Mouse (Mus musculus): ENCODE results near the gene Frrs1. TPM values are rescaled to one million over a fixed set of nuclear protein-coding genes. Genes with fewer than 3 reads are reported as not detected.

Frrs1 gene
- 5.2 and 22.9 TPM in 2 replicates for polyA plus RNA-seq (2012)

DNA sequence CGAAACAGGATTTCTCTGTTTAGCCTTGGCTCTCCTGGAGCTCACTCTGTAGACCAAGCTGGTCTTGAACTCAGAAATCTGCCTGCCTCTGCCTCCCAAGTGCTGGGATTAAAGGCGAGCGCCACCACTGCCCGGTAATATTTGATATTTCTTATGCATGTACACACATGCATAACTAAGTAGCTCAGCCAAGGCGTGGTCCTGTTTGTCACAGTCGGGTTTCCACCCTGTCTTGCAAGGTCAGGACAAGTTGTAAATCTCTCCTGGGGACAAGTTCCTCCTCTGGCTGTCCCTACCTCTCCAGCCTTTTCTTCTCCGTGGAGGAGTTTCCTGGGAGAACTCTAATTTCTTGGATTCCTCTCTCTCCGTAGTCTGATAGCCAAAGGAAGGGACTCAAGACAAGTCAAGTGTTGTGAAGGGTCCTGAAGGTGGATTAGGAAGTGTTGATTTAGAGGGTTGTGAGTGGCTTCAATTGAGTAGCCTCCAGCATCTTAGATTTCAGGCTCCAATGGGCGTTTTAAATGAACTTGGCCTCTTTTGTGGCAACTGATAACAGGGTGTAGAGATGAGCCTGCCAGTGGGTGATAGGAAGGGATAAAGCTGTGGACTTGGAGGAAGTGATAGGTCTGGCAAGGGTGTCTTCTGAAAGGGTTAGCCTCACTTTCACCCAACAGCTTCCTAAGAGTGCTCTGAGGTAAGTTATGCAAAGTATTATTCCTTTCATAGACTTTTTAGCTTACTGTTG, at the start of gene Frrs1:
Frrs1 (plus strand) TSS at position 524 of the 745 bp plus-strand sequence.
- TF ChIP-seq GATA1 (IDR thresholded peaks at IDR 0.05; ENCODE audit: low read length): peak; percentile 98

DNA sequence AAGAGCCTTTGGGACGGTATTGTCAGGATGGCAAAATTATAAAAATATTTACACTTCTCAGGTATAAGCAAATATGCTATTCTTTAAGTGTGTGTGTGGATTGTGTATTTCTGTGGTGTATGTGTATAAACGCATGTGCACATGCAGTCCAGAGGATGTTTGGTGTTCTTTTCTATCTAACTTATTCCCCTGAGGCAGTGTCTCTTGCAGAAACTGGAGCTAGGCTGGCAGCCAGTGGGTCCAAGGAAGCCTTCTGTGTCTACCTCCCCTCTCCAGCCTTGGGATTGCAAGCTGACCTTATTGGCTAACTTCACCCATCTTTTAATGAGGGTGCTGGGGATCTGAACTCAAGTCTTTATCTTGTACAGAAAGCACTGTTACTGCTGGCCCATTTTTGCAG, 46.3 kb upstream of the Frrs1 start:
- no peak for TF ChIP-seq GATA1 (IDR thresholded peaks at IDR 0.05; ENCODE audit: low read length)

DNA sequence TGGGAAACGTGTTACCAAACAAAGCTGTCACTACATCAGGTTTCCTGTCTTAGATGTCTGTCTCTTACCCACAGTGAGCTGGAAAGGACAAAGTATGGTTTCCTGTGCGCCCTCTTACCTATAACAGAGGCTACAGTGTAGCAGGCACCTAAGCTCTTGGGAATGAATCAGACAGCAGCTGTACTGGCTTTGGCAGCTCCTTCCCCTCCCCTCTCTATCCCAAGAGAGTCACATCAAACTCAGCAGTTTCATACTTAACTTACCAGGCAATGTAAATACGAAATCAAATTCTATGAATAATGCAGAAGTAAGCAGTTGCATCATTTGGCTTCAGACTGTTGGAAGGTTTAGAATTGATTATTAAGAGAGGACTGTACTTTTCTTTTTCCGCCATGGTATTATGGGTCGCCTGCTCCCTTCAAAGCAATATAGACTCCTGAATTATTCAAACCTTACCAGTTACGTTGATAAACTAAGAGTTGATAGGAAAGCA, 43.9 kb upstream of the Frrs1 start:
- no peak for TF ChIP-seq GATA1 (IDR thresholded peaks at IDR 0.05; ENCODE audit: low read length)

- no peak for TF ChIP-seq GATA1 (IDR thresholded peaks at IDR 0.05; ENCODE audit: low read length)
Observed at GRCm38 (mm10) chr3:116815916-116816315, 43.3 kb upstream of the Frrs1 start.

DNA sequence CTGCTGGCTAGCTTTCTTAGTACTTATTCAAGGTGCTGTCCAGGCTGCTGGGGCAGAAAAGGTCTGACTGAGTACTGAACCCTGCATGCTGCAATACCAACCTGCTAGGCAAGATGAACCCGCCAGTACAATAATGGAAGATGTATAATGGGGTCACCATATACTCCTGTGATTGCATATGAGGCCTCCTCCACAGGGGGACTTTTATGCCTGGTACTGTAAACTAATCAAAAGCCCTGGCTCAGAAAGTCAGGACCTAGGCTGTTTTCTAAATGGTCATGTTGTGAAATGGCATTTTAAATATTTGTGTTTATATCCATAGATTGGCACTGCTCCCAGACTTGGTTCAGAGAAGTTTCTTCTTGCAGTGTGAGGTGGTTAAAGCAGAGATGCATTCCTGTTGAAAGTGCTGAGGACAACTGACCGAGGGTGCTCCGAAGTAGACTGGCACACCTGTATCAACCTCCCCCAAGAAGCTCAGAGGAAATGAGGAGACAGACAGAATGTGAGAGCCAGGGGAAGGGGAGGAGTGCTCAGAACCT, 42.5 kb upstream of the Frrs1 start:
- TF ChIP-seq GATA1 (IDR thresholded peaks at IDR 0.05; ENCODE audit: low read length): no peak

- no peak for TF ChIP-seq GATA1 (IDR thresholded peaks at IDR 0.05; ENCODE audit: low read length)
Observed at GRCm38 (mm10) chr3:116817231-116817630, 42.0 kb upstream of the Frrs1 start.

DNA sequence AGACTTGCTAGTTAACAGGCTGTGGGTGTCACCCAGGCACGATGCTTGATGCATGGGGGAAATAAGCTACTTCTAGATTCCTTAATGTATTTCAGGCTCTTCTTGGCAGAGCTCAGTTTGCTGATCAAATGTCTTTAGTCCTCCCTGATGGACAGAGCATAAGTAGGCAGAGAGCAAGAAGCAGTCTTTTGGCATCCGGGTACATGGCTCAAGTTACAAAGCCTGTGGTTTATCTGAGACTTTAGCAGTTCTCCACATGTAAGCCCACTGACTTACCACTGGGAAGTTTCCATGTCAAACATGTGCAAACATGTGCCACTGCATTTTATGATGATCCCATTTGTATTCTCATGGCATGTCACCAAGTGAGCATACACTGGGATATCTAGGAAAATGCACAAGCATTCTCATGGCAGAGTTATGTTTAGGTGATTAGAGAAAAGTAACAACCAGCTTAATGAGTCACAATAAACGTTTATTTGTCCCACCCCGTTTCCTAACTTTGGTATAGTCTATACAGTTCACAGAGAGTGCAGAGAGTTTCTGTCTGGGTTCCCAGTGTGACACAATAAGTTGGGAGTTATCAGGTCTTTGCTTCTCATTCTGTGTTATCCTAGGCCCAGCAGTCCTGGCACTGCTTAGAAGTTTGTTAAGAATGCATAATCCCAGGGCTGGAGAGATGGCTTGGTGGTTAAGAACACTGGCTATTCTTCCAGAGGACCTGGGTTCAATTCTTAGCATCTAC, 32.6 kb upstream of the Frrs1 start:
- no peak for TF ChIP-seq GATA1 (IDR thresholded peaks at IDR 0.05; ENCODE audit: low read length)

GRCm38 (mm10) chr3:116829274-116829920, 29.9 kb upstream of the Frrs1 start:
- no peak for TF ChIP-seq GATA1 (IDR thresholded peaks at IDR 0.05; ENCODE audit: low read length)

DNA sequence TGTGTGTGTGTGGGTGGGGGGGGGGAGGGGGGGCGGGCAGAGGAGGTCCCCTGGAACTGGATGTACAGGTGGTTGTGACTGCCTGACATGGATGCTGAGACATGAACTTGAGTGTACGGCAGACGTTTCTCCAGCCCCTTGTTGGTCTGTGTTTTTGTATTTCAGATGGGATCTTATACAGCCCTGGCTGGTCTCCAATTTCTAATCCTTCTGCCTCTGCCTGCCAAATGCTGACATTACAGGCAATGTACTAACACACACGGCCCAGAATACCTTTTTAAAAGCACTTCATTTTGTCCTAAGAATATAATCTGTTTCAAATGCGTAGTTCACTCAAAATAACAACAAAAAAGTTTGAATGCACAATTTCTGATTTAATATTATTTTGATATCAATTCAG, 27.9 kb upstream of the Frrs1 start:
- TF ChIP-seq GATA1 (IDR thresholded peaks at IDR 0.05; ENCODE audit: low read length): no peak

- TF ChIP-seq GATA1 (IDR thresholded peaks at IDR 0.05; ENCODE audit: low read length): no peak
Observed at GRCm38 (mm10) chr3:116832526-116833310, 26.5 kb upstream of the Frrs1 start.

DNA sequence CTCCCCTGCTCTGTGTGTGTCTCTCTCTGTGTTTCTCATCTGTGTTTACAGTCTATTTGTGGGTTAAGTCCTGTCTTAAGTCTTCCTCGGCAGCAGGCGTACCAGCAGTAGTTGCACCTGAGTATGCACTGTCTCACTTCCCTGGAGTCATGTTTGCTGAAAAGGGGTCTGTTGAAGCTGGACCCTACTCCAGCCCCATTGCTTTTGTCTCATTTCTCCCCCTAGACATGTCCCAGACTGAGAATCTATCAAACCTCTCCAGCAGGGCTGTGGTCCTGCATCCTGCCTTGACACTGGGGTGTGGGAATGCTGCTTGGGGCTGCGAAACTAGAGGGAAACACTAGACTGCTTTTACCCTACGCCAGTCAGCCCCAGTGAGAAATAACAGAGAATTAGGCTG, 25.8 kb upstream of the Frrs1 start:
- TF ChIP-seq GATA1 (IDR thresholded peaks at IDR 0.05; ENCODE audit: low read length): no peak

DNA sequence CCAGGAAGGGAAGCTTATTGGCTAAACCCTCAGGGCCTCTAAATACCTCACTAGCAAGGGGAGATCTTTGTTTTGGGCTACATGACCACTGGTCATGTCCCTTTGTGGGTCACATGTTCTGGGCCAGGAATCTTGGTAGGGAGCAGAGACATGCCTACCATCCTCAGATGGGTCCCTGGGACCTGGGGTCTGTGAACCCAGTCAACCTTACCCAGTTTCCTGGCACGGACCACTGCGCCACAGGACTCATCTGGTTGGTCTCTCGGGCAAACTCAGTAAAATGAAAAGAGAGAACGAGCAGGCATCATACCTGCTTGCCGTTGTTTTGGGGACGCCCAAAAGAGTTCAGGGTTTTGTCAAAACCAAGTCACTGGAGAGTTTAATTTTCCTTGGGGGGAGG, 25.0 kb upstream of the Frrs1 start:
- no peak for TF ChIP-seq GATA1 (IDR thresholded peaks at IDR 0.05; ENCODE audit: low read length)

GRCm38 (mm10) chr3:116835350-116835749, 23.9 kb upstream of the Frrs1 start:
- no peak for TF ChIP-seq GATA1 (IDR thresholded peaks at IDR 0.05; ENCODE audit: low read length)

DNA sequence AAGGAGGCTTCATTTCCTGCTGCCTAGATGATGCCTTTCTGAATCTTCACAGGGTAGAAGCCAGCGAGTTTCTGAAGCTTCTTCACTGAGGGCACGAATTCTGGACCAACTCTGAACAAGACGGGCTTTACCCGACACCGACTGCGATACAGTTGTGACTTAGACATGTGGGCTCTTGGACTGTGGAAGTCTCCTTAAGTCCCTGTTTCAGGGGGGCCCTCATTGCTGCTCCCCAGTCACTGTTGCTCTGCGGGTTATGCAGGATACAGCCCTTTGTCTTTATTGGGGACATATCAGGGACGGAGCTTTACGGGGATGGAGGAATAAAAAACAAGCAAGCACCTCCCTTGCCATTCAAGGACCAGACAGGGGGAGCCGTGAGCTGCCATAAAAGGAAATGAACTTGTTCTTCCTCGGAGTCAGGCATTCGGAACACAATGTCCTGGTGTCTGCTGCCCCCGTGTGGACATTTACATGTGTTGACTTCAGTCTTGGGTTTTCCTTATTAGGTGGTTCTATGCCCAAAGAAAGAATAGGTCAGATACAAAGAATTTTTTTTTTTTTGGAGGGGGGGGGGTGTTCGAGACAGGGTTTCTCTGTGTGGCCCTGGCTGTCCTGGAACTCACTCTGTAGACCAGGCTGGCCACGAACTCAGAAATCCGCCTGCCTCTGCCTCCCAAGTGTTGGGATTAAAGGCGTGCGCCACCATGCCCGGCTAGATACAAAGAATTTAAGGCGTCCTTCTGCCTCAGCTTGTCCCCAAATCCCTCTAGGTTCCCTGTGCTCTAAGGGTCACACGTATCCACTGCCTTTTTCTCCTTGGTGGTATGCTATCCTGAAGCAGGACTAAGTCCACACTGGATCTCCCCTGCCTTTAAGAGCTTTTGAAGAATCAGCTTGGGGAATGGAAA, 23.2 kb upstream of the Frrs1 start:
- no peak for TF ChIP-seq GATA1 (IDR thresholded peaks at IDR 0.05; ENCODE audit: low read length)

Measured in G1E-ER4 (cell line).